Mouse (Mus musculus): ENCODE measurements around the gene Akap2. TPM values are rescaled to one million over a fixed set of nuclear protein-coding genes. Genes with fewer than 3 reads are reported as not detected.

Akap2 gene
- total RNA-seq, 2 experiments from 2014 or later = 53.8 to 60.0 TPM

DNA sequence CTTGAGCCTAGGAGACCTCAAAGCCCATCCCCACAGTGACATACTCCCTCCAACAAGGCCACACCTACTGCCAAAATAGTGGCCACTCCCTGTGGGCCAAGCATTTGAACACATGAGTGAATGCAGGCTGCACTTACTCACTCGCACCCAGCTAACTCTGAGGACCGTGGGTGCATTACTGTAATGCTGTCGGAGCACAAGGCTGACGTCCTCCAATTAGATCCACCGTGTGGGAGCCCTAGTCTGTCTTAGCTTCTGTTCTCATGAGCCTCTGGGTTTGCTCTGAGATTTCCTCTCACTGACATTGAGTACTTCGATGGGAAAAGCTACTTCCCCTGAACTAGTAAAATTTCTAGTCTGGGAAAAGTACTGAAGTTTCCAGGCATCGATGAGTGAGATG lies 108.8 kb downstream of the Akap2 start:
- DNase-seq (ENCODE audit: low spot score in 2 of 2) = no peak

DNA sequence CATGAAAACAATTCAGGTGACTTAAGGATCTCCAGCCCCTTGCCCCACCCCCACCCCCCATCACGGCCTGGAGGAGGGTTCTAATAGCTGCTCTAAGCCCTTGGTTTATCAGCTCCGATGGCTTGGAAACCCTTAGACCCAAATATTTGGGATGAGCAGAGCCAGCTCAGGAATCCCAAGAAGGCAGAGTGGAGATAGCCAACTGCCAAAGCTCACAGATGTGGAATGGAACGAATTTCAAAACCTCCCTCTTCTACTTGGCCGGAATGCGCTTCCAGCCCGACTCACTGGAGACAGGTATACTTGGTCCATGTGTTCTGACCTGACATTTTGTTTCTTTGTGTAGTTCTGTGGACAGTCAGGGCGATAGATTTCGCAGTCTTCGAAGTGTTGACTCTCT lies 111.7 kb downstream of the Akap2 start:
- no peak for DNase-seq (ENCODE audit: low spot score in 2 of 2)

DNA sequence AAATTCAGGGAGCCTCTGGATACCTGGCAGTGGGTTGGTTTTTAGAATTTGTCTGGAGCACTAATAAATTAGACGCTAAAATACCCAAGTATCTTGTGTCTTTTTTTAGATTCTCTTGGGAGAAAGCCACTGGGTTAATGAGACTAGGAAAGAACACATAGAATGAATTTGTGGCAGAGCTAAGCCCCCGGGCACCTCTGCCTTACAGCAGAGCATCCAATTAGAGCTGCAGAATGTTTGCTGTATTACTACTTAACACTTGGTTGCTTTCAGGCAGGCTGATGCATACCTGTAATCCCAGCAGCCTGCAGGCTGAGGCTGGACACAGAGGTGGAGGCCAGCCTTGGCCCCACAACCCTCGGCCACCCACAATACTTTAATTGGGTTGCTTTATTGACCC lies 112.3 kb downstream of the Akap2 start:
- DNase-seq (ENCODE audit: low spot score in 2 of 2) = no peak

DNA sequence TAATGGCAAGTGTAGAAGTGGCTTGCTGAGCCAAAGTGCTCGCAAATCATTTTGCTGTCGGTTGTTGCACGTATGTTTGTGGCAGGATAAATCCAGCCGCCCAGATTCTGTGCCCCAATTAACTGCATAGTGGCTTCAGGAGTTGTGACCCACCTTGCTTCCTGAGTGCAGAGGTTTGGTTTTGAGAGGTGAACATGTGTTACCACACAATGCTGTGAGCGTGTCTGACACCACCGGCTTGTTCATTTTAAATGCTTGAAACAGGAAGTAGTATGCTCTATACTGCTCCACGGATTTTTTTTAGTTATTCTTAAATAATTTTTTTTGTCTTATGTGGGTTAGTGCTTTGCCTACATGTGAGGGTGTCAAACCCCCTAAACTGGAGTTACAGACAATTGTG lies 114.9 kb downstream of the Akap2 start:
- DNase-seq (ENCODE audit: low spot score in 2 of 2) = no peak

DNA sequence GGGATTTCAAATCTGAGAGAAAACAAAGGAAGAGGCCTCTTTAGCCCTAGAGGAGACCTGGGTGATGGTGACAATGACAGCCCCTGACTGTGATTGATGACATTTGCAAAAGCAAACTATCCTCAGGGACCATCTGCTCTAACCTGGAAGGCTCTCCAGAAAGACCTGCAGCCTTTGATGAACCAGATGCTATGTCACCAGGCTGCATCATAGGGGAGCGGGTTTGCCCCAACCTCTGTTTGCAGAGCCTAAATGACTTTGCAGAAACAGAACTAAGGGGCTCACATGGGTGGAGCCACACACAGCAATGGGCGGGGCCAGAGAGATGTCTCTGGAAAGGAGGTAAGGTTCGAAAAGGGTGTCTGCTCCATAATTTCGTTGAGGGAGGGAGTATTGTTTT lies 115.6 kb downstream of the Akap2 start:
- DNase-seq (ENCODE audit: low spot score in 2 of 2) = no peak

DNA sequence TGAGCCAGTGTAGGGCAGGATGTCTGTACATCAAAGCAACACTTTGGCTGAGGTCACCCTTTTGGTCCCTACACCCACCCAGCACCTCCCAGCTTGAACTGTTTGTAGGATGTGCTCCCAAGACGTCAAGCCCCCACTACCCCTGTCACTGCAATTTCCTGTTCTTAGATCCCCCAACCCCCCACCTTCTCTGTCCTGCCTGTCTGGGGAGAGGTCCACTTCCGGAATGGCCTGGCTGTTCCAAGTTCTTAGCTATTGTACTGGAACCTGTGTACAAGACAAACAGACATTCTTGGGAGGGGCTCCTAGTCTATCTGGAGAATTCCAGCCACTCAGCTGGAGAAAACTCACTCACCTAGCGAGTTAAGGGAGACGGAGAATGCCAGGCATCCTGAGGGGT lies 116.7 kb downstream of the Akap2 start:
- DNase-seq (ENCODE audit: low spot score in 2 of 2) = no peak

DNA sequence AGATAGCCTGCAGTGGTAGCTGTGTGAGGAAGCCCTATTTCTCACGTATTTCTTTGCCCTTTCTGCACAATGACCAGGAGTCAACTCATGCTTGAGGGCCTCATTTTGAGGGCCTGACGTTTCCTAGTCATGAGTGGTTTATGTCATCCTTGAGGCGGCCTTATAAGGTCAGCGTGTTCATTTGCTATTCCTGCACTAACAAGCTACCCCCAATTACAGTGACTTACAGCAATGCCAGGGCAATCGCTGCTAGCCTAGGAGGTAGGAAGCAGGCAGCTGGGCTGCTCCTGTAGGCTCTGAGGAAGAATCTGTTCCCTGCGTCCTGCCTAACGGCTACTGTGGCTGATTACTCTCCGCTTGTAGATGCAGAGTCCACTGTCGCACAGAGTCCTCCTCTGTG lies 119.6 kb downstream of the Akap2 start:
- no peak for DNase-seq (ENCODE audit: low spot score in 2 of 2)

DNA sequence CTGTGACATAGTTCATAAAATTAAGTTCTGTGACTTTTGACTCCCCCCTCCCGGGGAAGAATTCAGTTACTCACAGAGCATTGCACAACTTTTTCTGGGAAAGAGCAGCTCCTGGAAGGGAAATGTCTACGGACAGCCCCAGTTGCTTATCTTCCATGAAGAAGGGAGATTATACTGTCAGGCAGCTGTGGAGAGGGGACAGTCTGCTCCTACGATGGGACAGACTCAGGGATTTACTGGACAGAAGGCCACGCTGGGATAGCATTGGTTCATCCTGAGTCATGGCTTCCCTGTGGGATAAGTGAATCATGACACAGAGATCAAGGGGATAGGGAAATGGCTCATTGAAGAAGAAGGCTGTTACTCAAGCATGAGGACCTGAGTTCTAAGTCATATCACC lies 121.9 kb downstream of the Akap2 start:
- DNase-seq (ENCODE audit: low spot score in 2 of 2) = no peak

DNA sequence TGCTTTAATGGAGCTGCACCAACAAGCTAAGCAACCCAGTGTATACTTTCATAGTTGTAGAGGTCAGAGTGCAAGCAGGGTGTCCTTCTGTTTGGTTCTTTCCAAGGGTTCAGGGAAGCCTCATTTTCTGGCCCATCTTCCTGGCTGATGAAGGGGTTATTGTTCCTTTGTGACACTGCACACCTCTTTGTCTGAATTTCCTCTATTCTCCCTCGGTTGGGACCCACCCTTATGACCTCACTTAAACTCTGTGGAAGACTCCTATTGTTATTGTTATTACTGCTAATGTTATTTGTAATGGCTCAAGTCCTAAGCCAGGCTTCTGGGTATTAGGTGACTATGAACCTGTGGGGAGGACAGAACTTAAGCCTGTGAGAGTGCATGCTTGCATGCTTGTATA lies 124.5 kb downstream of the Akap2 start:
- no peak for DNase-seq (ENCODE audit: low spot score in 2 of 2)

DNA sequence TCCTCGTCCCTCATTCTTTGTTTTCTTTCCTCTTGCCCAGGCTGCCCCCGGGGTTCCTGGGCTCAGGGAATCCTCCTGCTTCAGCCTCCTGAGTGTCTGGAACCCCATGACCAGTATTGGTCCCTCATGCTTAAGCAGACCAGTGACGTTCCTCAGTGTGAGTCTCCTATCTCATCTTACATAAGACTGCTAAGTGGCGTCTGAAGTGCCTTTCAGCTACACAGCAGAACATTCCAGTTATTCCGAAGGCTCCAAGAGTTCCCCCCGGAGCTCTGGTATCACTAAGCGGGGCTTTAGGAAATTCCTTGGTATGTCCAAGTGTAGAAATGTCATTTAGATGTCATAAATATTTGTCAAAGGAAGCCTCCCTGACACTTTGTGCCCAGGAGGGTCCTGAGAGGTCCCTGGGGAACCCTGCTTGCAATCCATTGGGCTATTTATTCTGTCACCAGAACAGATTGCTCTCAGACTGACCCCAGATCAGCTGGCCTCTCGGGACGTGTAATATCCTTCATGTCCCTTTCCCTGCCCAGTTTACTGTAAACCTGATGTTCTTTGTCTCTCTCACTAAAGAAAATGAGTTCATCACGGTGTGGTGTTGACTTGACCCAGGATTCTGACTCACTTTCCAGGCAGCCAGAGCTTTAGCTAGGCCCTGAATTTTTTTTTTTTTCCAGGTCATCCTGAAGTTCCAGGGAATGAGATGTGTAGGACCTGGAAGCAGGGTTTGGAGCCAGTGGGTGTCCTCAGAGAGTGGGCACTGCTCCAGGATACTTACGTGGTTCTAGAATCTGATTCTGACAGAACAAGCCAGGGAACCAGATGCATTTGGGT lies 125.2 kb downstream of the Akap2 start:
- DNase-seq (ENCODE audit: low spot score in 2 of 2) = no peak

DNA sequence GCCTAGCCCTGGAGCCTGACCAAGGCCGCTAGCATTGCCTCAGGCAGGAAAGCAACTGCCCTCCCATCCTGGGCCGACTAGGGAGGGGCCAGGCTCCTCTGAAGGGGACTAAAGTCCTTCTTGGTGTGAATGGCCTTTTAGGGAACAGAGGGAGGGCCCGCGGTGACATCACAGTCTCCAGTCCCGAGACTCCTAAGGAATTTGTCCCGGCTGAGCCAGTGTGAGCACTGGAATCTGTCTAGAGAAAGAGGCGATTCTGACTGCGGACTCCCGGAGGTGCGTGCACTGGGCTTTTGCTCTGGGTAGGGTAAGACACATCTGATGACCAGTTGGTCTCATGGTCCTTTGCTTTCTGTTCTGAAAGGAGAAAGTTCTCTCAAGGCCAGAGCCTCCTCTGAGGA lies 127.6 kb downstream of the Akap2 start:
- peak; percentile 42 to 71 for DNase-seq (ENCODE audit: low spot score in 2 of 2)

DNA sequence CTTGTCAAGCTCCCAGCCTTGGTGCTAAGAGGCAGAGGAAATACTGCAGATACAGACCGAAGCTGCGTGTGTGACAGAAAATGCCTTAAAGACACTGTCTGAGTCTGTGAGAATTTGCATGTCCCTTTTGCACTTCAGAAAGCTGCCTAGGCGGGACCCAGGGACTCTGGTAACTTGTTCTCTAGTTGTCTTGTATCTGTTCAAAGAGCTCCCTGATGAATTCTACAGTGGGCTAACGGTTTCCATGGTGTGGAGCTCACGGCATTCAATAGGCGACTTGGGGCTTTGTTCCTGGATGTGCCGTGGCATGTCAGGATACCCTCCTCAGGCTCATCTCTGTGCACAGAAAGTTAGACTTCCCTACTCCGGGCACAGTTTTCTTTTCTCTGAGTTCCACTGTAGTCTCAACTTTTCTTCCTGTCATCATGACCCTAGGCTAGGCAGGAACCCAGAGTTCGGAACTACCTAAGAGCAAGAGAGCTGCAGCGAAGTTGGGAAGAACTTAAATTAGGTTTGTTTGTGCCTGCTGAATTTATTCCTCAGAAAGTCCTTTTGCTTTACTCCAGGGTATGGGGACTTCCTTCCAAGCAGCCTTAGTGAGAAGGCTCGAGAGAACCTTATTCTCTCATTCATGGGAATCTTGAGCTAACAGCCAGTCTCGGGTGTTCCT lies 128.2 kb downstream of the Akap2 start:
- no peak for DNase-seq (ENCODE audit: low spot score in 2 of 2)

DNA sequence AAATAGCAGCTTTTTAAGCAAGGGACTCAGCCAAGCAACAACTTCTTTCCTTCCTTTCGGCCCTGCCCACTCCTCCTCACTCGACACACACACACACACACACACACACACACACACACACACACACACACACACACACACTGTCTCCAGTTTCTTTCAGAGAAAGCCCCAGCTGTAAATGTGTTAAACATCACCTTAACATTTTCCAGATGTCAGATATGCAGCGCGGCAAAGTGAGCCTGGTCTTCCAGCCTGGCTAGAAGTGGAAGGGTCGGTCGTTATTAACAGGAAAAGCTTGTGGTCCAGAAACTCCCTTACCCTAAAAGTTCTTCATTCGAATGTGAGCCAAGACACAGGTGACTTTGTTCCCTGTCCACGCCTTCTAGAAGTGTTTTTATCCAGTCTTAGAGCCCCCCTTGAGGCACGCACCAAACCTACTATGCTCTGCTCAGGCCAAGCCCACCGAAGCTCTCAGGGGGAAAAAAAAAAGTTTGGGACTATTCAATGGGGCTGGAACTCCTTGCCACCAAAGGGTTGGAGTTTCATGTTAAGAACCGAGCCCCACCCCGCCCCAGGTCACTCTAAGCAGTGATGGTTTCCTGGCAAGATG lies 129.0 kb downstream of the Akap2 start:
- DNase-seq (ENCODE audit: low spot score in 2 of 2) = no peak

DNA sequence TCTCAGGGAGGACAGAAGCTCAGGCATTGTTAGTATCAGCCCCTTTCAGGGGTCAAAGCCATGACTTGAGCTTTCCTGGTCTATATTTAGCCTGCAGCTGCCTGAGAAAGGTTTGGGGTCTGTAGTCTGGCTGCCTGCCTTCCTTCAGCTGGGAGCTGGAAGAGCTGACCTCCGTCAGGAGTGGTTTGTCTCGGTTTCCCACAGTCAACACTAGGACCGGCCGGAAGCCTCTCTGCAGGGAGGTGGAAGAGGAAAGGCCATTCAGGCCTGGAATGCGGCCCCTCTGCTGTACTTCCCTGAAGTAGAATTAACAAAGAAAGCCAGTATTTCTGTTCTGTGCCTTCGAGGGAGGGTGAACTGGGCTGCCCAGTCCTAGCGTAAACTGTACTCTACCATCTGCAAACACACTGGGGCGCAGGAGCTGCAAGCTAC lies 129.6 kb downstream of the Akap2 start:
- DNase-seq (ENCODE audit: low spot score in 2 of 2) = peak in 1 of 2 experiments; percentile 38

DNA sequence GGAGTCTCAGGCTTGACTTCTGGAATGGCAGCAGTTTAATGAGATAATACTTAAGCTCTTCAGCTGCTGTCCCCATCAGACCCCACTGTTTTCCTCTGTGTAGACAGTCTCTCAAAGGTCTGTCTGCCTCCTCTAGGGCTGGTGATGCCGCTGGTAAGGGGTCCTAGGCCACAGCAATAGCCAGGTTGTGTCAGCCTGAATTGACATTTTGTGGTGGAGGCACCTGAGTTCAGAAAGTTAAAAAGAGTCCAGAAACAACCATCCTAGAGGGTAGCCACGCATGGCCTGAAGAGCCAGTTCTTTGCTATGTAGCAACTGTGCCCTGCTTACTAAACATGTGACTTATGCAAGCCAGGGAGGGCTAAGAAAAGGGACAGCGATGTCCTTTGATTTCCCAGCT lies 130.2 kb downstream of the Akap2 start:
- no peak for DNase-seq (ENCODE audit: low spot score in 2 of 2)

DNA sequence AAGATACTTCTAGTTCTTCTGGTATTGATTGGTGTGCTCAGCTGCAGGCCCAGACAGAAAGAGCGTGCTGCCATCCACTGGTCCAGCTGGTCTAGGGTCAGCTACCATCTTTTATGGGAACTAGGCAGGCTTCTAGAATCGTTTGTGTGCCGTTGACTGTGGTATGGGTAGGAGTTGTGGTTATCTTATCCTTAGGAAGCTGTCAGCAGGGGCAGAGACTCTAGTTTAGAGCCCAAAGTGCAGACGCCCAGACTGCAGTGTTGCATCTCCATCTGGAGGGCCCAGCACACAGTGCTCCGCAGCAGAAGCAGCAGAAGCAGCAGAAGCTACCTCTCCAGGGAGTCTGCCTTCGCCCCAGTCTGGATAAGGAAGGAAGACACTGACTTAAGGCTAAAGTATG lies 132.0 kb downstream of the Akap2 start:
- DNase-seq (ENCODE audit: low spot score in 2 of 2) = no peak

DNA sequence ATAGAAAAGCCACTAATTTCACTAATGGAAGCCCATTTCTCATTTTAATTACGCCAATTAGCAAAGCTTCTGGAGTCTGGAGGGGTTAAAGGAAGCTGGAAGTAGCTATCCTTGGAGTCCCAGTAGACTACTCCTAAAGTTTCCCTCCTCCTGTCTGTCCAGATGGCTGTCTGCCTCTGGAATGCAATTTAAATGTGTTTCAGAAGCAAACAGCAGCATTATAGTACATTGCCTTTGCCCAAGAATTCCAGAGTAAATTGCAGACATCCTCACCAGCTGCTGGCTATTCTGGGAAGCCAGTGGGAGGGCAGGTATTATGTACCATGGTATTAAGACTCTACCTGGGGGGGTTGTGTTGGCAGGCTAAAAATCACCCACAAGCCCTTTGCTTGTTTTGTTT lies 134.3 kb downstream of the Akap2 start:
- DNase-seq (ENCODE audit: low spot score in 2 of 2) = no peak

DNA sequence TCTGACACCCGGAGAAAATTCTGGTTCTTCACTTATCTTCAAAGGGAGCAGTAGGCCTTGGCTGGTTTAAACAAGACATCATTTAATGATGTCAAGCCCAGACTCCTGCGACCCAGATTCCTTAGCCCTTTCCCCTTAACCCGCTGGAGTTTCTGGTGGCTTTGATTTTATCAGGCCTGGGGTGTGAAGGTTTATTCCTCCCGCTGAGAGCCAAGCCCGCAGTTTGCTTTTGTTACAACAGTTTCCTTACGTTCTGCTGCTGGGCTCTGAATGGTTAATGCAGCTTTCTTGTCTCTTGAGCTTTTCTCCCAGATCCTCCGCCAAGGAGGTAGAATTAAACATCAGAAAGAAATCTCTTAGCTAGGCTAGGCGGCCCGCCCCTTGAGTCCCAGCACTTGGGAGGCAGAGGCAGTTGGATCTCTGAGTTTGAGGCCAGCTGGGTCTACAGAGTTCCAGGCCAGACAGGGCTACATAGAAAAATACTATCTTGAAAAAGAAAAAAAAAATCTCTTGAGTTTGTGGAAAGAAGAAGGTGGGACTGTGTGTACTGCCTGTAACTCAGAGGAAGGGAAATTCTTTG lies 135.1 kb downstream of the Akap2 start:
- DNase-seq (ENCODE audit: low spot score in 2 of 2) = no peak

DNA sequence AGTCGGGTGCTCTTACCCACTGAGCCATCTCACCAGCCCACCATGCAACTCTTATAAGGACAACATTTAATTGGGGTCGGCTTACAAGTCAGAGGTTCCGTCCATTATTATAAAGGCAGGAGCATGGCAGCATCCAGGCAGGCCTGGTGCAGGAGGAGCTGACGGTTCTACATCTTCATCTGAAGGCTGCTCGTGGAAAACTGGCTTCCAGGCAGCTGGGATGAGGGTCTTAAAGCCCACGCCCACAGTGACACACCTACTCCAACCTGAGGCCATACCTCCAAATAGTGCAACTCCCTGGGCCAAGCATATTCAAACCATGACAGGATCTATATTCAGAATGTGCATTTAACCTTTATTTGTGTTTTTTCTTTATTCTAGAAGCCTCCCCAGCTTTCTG lies 136.7 kb downstream of the Akap2 start:
- no peak for DNase-seq (ENCODE audit: low spot score in 2 of 2)

DNA sequence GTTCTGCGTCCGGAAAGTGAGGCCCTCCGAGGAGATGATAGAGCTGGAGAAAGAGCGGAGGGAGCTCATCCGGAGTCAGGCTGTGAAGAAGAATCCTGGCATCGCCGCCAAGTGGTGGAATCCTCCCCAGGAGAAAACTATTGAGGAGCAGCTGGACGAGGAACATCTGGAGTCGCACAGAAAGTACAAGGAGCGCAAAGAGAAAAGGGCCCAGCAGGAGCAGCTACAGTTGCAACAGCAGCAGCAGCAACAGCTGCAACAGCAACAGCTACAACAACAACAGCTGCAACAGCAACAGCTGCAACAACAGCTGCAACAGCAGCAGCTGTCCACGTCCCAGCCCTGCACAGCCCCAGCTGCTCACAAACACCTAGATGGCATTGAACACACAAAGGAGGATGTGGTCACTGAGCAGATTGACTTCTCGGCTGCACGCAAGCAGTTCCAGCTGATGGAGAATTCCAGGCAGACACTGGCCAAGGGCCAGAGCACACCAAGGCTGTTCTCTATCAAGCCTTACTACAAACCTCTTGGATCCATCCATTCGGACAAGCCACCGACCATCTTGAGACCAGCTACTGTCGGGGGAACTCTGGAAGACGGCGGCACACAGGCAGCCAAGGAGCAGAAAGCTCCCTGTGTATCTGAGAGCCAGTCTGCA lies 138.0 kb downstream of the Akap2 start:
- DNase-seq (ENCODE audit: low spot score in 2 of 2) = no peak

DNA sequence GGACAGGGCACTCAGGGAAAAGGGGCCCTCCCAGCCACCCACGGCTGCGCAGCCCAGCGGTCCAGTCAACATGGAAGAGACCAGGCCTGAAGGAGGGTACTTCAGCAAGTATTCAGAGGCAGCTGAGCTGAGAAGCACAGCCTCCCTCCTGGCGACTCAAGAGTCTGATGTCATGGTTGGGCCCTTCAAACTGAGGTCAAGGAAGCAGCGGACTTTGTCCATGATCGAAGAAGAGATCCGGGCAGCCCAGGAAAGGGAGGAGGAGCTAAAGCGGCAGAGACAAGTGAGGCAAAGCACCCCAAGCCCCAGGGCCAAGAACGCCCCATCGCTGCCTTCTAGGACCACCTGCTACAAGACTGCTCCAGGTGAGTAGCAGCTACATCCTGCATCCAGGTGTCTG lies 139.2 kb downstream of the Akap2 start:
- DNase-seq (ENCODE audit: low spot score in 2 of 2) = no peak

DNA sequence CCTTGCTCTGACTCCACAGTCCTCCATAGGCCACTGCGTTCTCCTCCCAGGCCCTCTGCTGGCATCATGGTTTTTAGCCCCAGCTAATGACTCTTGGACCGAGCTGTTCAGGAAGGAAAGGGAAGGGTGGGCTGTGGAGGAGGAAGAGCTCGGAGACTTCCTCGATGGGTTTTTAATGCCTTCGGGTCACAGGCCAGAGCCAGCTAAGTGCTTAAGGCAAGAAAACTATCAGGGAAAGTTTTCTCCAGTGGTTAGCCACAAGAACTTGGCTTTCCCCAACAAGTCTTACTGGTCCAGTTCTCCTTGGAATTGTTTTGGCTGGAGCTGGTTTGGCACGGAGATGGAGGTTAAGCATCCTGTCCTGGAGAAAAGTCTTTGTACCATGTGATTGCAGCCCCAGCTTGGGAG lies 142.8 kb downstream of the Akap2 start:
- DNase-seq (ENCODE audit: low spot score in 2 of 2) = no peak

Measured in gastrocnemius, postnatal 4 days (tissue).